Mouse (Mus musculus): ENCODE measurements around the gene Mif. TPM values are rescaled to one million over a fixed set of nuclear protein-coding genes. Genes with fewer than 3 reads are reported as not detected.

Gene Mif
- total RNA-seq, 2 experiments from 2014 or later = 164 TPM

Other genes starting within 250 kb of the Mif start
- 1 to 10 TPM; 4.4 to 5.0 TPM for gene Susd2, start 216.2 kb downstream of the Mif start, total RNA-seq (2021)
- 10 to 100 TPM; 29.1 to 30.4 TPM for gene Cabin1, start 95.9 kb downstream of the Mif start, total RNA-seq (2021)
- 10 to 100 TPM; 28.2 to 29.4 TPM for gene Ddt, start 86.8 kb downstream of the Mif start, total RNA-seq (2021)
- not detected for gene Gm20441, start 79.3 kb downstream of the Mif start, total RNA-seq (2021)
- 1 to 10 TPM; 5.4 to 6.8 TPM for gene Gstt3, start 78.8 kb downstream of the Mif start, total RNA-seq (2021)
- 10 to 100 TPM; 10.2 to 11.8 TPM for gene Gstt1, start 61.7 kb downstream of the Mif start, total RNA-seq (2021)
- gene Gstt4, start 37.7 kb downstream of the Mif start, total RNA-seq (2021) = not detected
- 1 to 10 TPM; 7.6 to 9.2 TPM for gene Gstt2, start 22.8 kb downstream of the Mif start, total RNA-seq (2021)
- gene Derl3, start 33.2 kb upstream of the Mif start, total RNA-seq (2021) = 1 to 10 TPM in 1 of 2 experiments, under 1 TPM in 1; 0.96 to 1.0 TPM
- 10 to 100 TPM; 55.0 to 60.2 TPM for gene Smarcb1, start 61.4 kb upstream of the Mif start, total RNA-seq (2021)
- 100 to 1,000 TPM; 390 to 396 TPM for gene Chchd10, start 72.9 kb upstream of the Mif start, total RNA-seq (2021)
- gene Mmp11, start 76.3 kb upstream of the Mif start, total RNA-seq (2021) = 10 to 100 TPM; 12.7 to 15.0 TPM
- gene Gm867, start 80.4 kb upstream of the Mif start, total RNA-seq (2021) = not detected
- gene Vpreb3, start 82.8 kb upstream of the Mif start, total RNA-seq (2021) = under 1 TPM in 1 of 2 experiments, not detected in 1; 0.62 TPM
- not detected for gene Gm5134, start 94.3 kb upstream of the Mif start, total RNA-seq (2021)
- 10 to 100 TPM; 14.6 to 14.7 TPM for gene Zfp280b, start 172.4 kb upstream of the Mif start, total RNA-seq (2021)

All from gastrocnemius, postnatal 4 days (tissue).